Mouse (Mus musculus) spleen, adult 2 months (tissue): ENCODE results near the gene Gtf2e1.

Source experiments
- CTCF ChIP-seq: fragments of 200-500 bp; IDR thresholded peaks from 2 replicates; pipeline ENCODE4 v1.5.1; 2011; ENCODE audit warnings: mild to moderate bottlenecking, inconsistent platforms; ENCODE audit not compliant: insufficient read depth, insufficient read length, insufficient replicate concordance; ENCODE audit errors: extremely low read depth
- POLR2A ChIP-seq: fragments of 200-500 bp; IDR thresholded peaks from 2 replicates; pipeline ENCODE4 v1.6.1; 2011; ENCODE audit warnings: low read depth, low read length, inconsistent platforms

GRCm38 (mm10) chr16:37472620-37473312, 66.8 kb downstream of the Gtf2e1 start:
- TF ChIP-seq POLR2A = no peak
- no peak for TF ChIP-seq CTCF
